Mouse (Mus musculus) hindbrain, postnatal 0 days (tissue): ENCODE measurements around the gene Rab17. TPM values are rescaled to one million over a fixed set of nuclear protein-coding genes. Genes with fewer than 3 reads are reported as not detected.

Experiments used
- ATAC-seq: fragments of 200-750 bp; cut with Nextera tagmentation; 2 replicates; pipeline ENCODE4 v1.8.0; 2017; ENCODE audit warnings: mild to moderate bottlenecking, moderate TSS enrichment, moderate library complexity
- DNase-seq: peaks from one replicate; pipeline ENCODE4 v3.0.0-alpha.2; 2015; ENCODE audit warnings: low spot score
- H3K27ac ChIP-seq: fragments of 300-500 bp; sonication (generic); 2 replicates; pipeline ENCODE4 v1.5.1; 2014; ENCODE audit warnings: mild to moderate bottlenecking
- H3K27me3 ChIP-seq: fragments of 300-500 bp; sonication (generic); 2 replicates; pipeline ENCODE4 v1.6.1; 2014; ENCODE audit warnings: low read length, mixed read lengths; ENCODE audit not compliant: insufficient read depth
- H3K36me3 ChIP-seq: fragments of 300-500 bp; sonication (generic); 2 replicates; pipeline ENCODE4 v1.6.1; 2014; ENCODE audit warnings: low read length, mixed read lengths; ENCODE audit not compliant: insufficient read depth
- H3K4me1 ChIP-seq: fragments of 300-500 bp; sonication (generic); 2 replicates; pipeline ENCODE4 v1.6.1; 2014; ENCODE audit warnings: antibody characterized with exemption, low read length, mixed read lengths; ENCODE audit not compliant: insufficient read depth
- H3K4me2 ChIP-seq: fragments of 300-500 bp; sonication (generic); 2 replicates; pipeline ENCODE4 v1.6.1; 2014; ENCODE audit warnings: low read depth, mild to moderate bottlenecking, low read length, moderate library complexity, mixed read lengths
- H3K4me3 ChIP-seq: fragments of 300-500 bp; sonication (generic); 2 replicates; pipeline ENCODE4 v1.5.1; 2014; ENCODE audit warnings: low read length
- H3K9ac ChIP-seq: fragments of 300-500 bp; sonication (generic); replicated peaks from 2 replicates; pipeline ENCODE4 v1.6.1; 2014; ENCODE audit warnings: mild to moderate bottlenecking, low read length, moderate library complexity, mixed read lengths
- H3K9me3 ChIP-seq: fragments of 300-500 bp; sonication (generic); 2 replicates; pipeline ENCODE4 v1.6.1; 2016; ENCODE audit warnings: low read length, mixed read lengths
- CTCF ChIP-seq: IDR thresholded peaks from 2 replicates; pipeline ENCODE4 v1.5.1; 2016; ENCODE audit warnings: antibody characterized with exemption, control low read depth, low read depth
- WGBS: fragments of 180-500 bp; shearing (Covaris S2); extraction: QIAGEN DNeasy Blood & Tissue Kit; methylation state at CpG from one replicate; pipeline ENCODE4 v1.1.7; 2014; 5-methylcytosine and 5-hydroxymethylcytosine counted together
- polyA plus RNA-seq: library from polyadenylated mRNA; unstranded; fragments of >200 nt; fragmentation: Nextera tagmentation; extraction: Ambion mirVana; gene quantifications from 2 replicates; pipeline ENCODE4 v1.2.1, GENCODE M21; 2015
- total RNA-seq: library from RNA; depleted of rRNA; stranded (reverse); fragments of >200 nt; gene quantifications from 2 replicates; pipeline ENCODE4 v1.2.3, GENCODE M21; 2014

Gene Rab17
- total and polyA plus RNA-seq, 2 experiments from 2014 or later: not detected

- H3K9me3 ChIP-seq: no peaks in the 10 kb centered on the region
- TF ChIP-seq CTCF: no peak
- no peak for DNase-seq
- ATAC-seq: peak; percentile 30
- no peak overlapping the region for H3K4me2 ChIP-seq
- H3K27me3 ChIP-seq: no peaks in the 10 kb centered on the region
- no peaks in the 10 kb centered on the region for H3K36me3 ChIP-seq
- 71% methylated on average over 2 of the region's 2 CpGs for WGBS
- no peak overlapping the region for H3K27ac ChIP-seq
- no peak overlapping the region for H3K4me3 ChIP-seq
- peaks cover 13% of the 10 kb centered on the region; the same call in 1 of the 2 replicates for H3K4me1 ChIP-seq
- no peak overlapping the region for H3K9ac ChIP-seq
These were observed 4.1 kb upstream of the Rab17 start for GRCm38 (mm10) chr1:90973574-90973911.

- ATAC-seq: peak; percentile 80
- Histone ChIP-seq H3K9ac (no peak overlapping the region), H3K4me2 (no peak overlapping the region)
These were observed 3.6 kb upstream of the Rab17 start for GRCm38 (mm10) chr1:90972911-90973573.

GRCm38 (mm10) chr1:90969881-90970390 is 475 bp upstream of the Rab17 start:
- H3K9me3 ChIP-seq: no peaks in the 10 kb centered on the region
- H3K36me3 ChIP-seq: no peaks in the 10 kb centered on the region
- TF ChIP-seq CTCF: no peak
- peaks cover 10% of the 10 kb centered on the region for H3K4me1 ChIP-seq
- H3K9ac ChIP-seq: no peak overlapping the region
- H3K27ac ChIP-seq: no peak overlapping the region
- H3K27me3 ChIP-seq: no peaks in the 10 kb centered on the region
- ATAC-seq (no peak), DNase-seq (no peak)
- 84% methylated on average over 10 of the region's 10 CpGs for WGBS
- no peak overlapping the region for H3K4me3 ChIP-seq
- no peak overlapping the region for H3K4me2 ChIP-seq

More at GRCm38 (mm10) chr1:90972911-90973573, 3.6 kb upstream of the Rab17 start:
- no peaks in the 10 kb centered on the region for H3K27me3 ChIP-seq
- H3K9me3 ChIP-seq: no peaks in the 10 kb centered on the region
- H3K27ac ChIP-seq: no peak overlapping the region
- H3K36me3 ChIP-seq: no peaks in the 10 kb centered on the region
- 12% methylated on average over 9 of the region's 9 CpGs for WGBS
- H3K4me3 ChIP-seq: no peak overlapping the region
- DNase-seq: peak; percentile 93
- H3K4me1 ChIP-seq: peaks cover 14% of the 10 kb centered on the region; the same call in 1 of the 2 replicates
- peak; percentile 99 for TF ChIP-seq CTCF

GRCm38 (mm10) chr1:90968649-90969048 is 812 bp downstream of the Rab17 start:
- no peak for DNase-seq
- Histone ChIP-seq H3K27me3 (no peaks in the 10 kb centered on the region), H3K4me3 (no peak overlapping the region), H3K27ac (no peak overlapping the region), H3K9me3 (no peaks in the 10 kb centered on the region), H3K4me1 (peaks cover 8% of the 10 kb centered on the region), H3K36me3 (no peaks in the 10 kb centered on the region), H3K9ac (no peak overlapping the region), H3K4me2 (no peak overlapping the region)
- WGBS: 76% methylated on average over 4 of the region's 4 CpGs
- ATAC-seq: no peak
- no peak for TF ChIP-seq CTCF

GRCm38 (mm10) chr1:90967583-90967982 is 1.9 kb downstream of the Rab17 start:
- Histone ChIP-seq H3K9me3 (no peaks in the 10 kb centered on the region), H3K4me3 (no peak overlapping the region), H3K4me1 (peaks cover 5% of the 10 kb centered on the region), H3K36me3 (no peaks in the 10 kb centered on the region), H3K27ac (no peak overlapping the region), H3K4me2 (no peak overlapping the region), H3K9ac (no peak overlapping the region), H3K27me3 (no peaks in the 10 kb centered on the region)
- WGBS: 33% methylated on average over 7 of the region's 7 CpGs
- peak; percentile 76 for DNase-seq
- TF ChIP-seq CTCF: no peak
- peak; percentile 76 for ATAC-seq

- DNase-seq: no peak
- WGBS: 15% methylated on average over 3 of the region's 3 CpGs
- H3K27ac ChIP-seq: no peak overlapping the region
- no peaks in the 10 kb centered on the region; the same call in 1 of the 2 replicates for H3K27me3 ChIP-seq
- peak; percentile 60; the same call in 1 of the 2 replicates for ATAC-seq
- no peak overlapping the region for H3K4me2 ChIP-seq
- H3K36me3 ChIP-seq: no peaks in the 10 kb centered on the region
- no peak for TF ChIP-seq CTCF
- no peaks in the 10 kb centered on the region for H3K9me3 ChIP-seq
- no peak overlapping the region for H3K9ac ChIP-seq
- no peak overlapping the region for H3K4me3 ChIP-seq
- H3K4me1 ChIP-seq: peaks cover 3% of the 10 kb centered on the region
These were observed 6.5 kb downstream of the Rab17 start for GRCm38 (mm10) chr1:90962994-90963393.

GRCm38 (mm10) chr1:90962526-90962925 is 6.9 kb downstream of the Rab17 start:
- Histone ChIP-seq H3K9ac (no peak overlapping the region), H3K36me3 (no peaks in the 10 kb centered on the region), H3K4me1 (no peaks in the 10 kb centered on the region), H3K4me3 (no peak overlapping the region), H3K27ac (no peak overlapping the region), H3K27me3 (no peaks in the 10 kb centered on the region; the same call in 1 of the 2 replicates), H3K4me2 (no peak overlapping the region), H3K9me3 (no peaks in the 10 kb centered on the region)
- no peak for DNase-seq
- 43% methylated on average over 4 of the region's 4 CpGs for WGBS
- 0 out of 2 replicates have a peak, but pooled peaks have one; percentile 2 for ATAC-seq
- TF ChIP-seq CTCF: no peak
